Mouse (Mus musculus): ENCODE measurements around the gene Pknox2. TPM values are rescaled to one million over a fixed set of nuclear protein-coding genes. Genes with fewer than 3 reads are reported as not detected.
A peak's percentile ranks its signal among the peaks of the same experiment; 100 is the strongest.

Gene Pknox2
- polyA plus RNA-seq, 1 experiment, result 0.72 TPM

DNA sequence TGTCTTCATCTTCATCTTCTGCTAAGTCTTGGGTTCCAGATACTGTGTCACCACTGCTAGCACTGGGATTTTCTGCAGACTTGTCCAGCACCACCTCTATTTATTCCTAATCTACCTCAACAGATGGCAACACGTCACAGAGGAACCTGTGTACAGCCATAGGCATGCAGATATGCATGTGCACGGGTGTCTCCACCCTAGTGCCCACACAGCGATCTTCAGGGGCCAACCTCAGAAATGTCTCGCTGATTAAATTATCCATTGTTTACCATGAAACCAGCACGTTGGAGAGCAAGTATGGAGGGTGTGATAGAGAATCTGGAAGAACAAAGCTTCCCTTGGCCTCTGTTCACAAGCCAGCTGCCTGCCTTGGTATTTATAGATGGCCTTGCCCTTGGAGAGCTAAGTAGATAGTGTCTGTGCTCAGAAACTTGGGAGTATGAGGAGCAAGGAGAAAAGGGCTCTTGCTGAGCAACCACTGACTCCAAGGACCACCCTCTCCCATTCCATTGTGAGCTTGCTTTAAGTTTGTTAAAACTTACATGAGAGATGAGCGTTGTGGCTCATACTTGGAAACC, 253.7 kb downstream of the Pknox2 start:
- TF ChIP-seq POLR2A (IDR thresholded peaks at IDR 0.05; ENCODE audit: borderline replicate concordance, control insufficient read depth, low read depth, low read length) (no peak), CTCF (IDR thresholded peaks at IDR 0.05; ENCODE audit: control insufficient read depth, insufficient read depth, low read length) (no peak)
- H3K4me3 ChIP-seq (replicated peaks; ENCODE audit: control insufficient read depth, low read depth, low read length), result no peak overlapping the region
- H3K4me1 ChIP-seq (ENCODE audit: control insufficient read depth, insufficient read depth, low read length), result no peaks in the 10 kb centered on the region
- WGBS, result 63% methylated on average over 6 of the region's 6 CpGs
- no peak overlapping the region for H3K27ac ChIP-seq (ENCODE audit: control insufficient read depth, insufficient read depth, low read depth, low read length, poor library complexity)

DNA sequence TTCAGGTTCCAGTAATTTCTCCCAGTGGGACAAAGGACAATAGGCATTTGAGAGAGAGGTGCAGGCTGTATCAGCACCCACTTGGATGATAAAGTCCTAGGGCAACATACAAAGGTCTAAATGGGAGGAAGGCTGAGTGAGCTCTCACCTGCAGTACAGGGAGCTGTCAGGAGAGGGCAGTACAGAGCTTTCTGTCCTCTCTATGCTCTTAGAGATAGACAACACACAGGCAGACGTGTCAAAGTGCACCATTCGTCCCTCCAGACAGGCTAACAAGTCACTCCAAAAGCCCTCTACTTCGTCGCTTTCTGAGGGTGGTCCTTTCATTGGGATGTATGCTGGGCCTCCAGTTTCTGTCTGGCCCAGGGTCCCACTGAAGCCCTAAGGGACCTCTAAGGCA, 256.7 kb downstream of the Pknox2 start:
- WGBS, result 40% methylated on average over 4 of the region's 4 CpGs

DNA sequence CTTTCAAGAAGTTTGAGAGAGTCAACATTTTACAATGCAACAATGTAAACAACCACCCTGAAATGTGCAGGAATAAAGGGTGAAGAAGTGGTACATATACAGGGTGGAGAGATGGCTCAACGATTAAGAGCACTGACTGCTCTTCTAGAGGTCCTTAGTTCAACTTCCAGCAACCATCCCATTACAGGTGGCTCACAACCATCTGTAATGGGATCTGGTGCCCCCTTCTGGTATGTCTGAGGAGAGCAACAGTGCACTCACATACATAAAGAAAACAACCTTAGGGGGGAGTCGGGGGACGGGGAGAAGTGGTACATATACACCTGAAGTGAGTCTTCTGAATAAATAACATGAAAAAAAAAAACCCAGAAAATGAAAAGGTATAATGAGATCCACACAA, 262.0 kb downstream of the Pknox2 start:
- TF ChIP-seq CTCF (IDR thresholded peaks at IDR 0.05; ENCODE audit: control insufficient read depth, insufficient read depth, low read length), result no peak
- TF ChIP-seq POLR2A (IDR thresholded peaks at IDR 0.05; ENCODE audit: borderline replicate concordance, control insufficient read depth, low read depth, low read length), result no peak
- 59% methylated on average over 3 of the region's 3 CpGs for WGBS
- H3K4me1 ChIP-seq (ENCODE audit: control insufficient read depth, insufficient read depth, low read length), result no peaks in the 10 kb centered on the region

More for the DNA sequence above, 256.7 kb downstream of the Pknox2 start:
- no peak overlapping the region for H3K4me3 ChIP-seq (replicated peaks; ENCODE audit: control insufficient read depth, low read depth, low read length)
- no peak overlapping the region for H3K27ac ChIP-seq (ENCODE audit: control insufficient read depth, insufficient read depth, low read depth, low read length, poor library complexity)
- H3K4me1 ChIP-seq (ENCODE audit: control insufficient read depth, insufficient read depth, low read length), result no peaks in the 10 kb centered on the region
- no peak for TF ChIP-seq POLR2A (IDR thresholded peaks at IDR 0.05; ENCODE audit: borderline replicate concordance, control insufficient read depth, low read depth, low read length)
- peak; percentile 50; the same call in 1 of the 2 replicates for TF ChIP-seq CTCF (IDR thresholded peaks at IDR 0.05; ENCODE audit: control insufficient read depth, insufficient read depth, low read length)

DNA sequence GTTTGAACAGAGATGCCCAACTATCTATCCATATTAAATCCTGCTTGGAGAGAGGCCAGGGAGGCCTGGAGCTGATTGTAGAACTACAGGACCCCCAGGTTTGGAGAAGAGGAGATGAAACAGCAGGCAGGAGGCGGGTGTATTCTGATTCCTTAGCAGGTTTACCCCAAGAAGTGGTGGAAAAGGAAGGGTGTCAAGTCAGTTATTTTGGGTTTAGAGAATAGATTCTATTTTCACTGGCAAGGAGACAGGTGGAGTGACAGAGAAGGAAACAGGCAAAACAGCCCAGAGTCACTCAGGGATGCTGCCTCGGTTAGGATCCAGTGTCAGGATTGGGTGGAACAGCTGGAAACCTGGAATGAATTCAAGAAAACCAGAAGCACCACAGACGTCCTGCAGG, 263.6 kb downstream of the Pknox2 start:
- H3K4me3 ChIP-seq (replicated peaks; ENCODE audit: control insufficient read depth, low read depth, low read length), result no peak overlapping the region
- 50% methylated on average over 3 of the region's 3 CpGs for WGBS
- TF ChIP-seq CTCF (IDR thresholded peaks at IDR 0.05; ENCODE audit: control insufficient read depth, insufficient read depth, low read length) (no peak), POLR2A (IDR thresholded peaks at IDR 0.05; ENCODE audit: borderline replicate concordance, control insufficient read depth, low read depth, low read length) (no peak)
- no peaks in the 10 kb centered on the region for H3K4me1 ChIP-seq (ENCODE audit: control insufficient read depth, insufficient read depth, low read length)
- H3K27ac ChIP-seq (ENCODE audit: control insufficient read depth, insufficient read depth, low read depth, low read length, poor library complexity), result no peak overlapping the region

More for the DNA sequence above, 262.0 kb downstream of the Pknox2 start:
- Histone ChIP-seq H3K4me3 (replicated peaks; ENCODE audit: control insufficient read depth, low read depth, low read length) (no peak overlapping the region), H3K27ac (ENCODE audit: control insufficient read depth, insufficient read depth, low read depth, low read length, poor library complexity) (no peak overlapping the region)

DNA sequence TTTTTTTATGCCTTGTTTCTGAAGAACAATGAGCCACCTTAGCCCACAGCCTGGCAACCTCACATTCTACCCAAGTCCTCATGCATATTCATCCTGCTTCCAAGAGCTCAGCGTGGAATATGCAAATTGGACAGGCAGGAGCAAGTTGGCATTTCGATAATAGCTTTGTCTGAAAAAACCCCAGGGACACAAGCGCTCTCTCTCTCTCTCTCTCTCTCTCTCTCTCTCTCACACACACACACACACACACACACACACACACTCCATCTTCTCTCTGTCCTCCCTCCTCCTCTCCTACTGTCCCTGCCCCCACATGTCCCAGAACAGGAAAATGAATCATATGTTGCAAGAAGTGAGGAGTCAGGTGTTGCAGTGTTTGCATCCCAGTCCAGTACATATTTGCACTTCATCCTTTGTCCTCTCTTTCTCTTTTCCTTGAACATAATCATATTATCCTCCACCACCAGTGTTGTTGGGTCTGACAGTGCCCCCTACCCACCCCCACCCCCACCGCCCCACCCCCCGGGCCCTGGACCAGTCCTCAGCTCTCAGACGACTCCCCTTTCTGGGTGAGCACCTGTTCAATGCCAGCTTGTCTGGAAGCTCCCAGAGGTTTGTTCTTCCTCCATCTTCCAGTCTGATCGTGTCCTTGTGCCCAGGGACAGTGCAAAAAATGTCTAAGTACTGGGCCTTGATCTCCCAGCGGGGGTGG, 265.0 kb downstream of the Pknox2 start:
- 48% methylated on average over 8 of the region's 8 CpGs for WGBS
- H3K27ac ChIP-seq (ENCODE audit: control insufficient read depth, insufficient read depth, low read depth, low read length, poor library complexity), result no peak overlapping the region
- TF ChIP-seq CTCF (IDR thresholded peaks at IDR 0.05; ENCODE audit: control insufficient read depth, insufficient read depth, low read length) (no peak), POLR2A (IDR thresholded peaks at IDR 0.05; ENCODE audit: borderline replicate concordance, control insufficient read depth, low read depth, low read length) (no peak)

DNA sequence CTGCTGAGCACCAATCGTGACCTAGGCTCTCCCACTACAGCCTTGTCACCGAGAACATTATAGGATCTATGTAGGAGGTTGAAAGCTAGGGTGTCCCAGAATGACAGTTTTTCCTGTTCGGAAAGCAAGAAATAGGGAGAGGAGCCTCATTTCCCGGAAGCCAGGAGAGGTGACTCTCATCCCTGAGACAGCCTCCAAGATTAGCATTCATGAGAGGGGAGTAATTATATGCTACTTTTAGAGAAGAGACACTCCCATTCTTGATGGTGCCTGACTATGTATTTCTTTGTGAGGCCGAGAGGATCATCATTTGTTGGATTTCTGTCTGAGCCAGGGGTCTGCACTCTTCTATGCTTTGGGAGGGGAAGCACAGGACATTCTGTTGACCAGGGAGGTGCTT, 265.6 kb downstream of the Pknox2 start:
- H3K4me1 ChIP-seq (ENCODE audit: control insufficient read depth, insufficient read depth, low read length), result no peaks in the 10 kb centered on the region
- no peak for TF ChIP-seq CTCF (IDR thresholded peaks at IDR 0.05; ENCODE audit: control insufficient read depth, insufficient read depth, low read length)
- no peak for TF ChIP-seq POLR2A (IDR thresholded peaks at IDR 0.05; ENCODE audit: borderline replicate concordance, control insufficient read depth, low read depth, low read length)
- no peak overlapping the region for H3K4me3 ChIP-seq (replicated peaks; ENCODE audit: control insufficient read depth, low read depth, low read length)
- no peak overlapping the region for H3K27ac ChIP-seq (ENCODE audit: control insufficient read depth, insufficient read depth, low read depth, low read length, poor library complexity)
- 63% methylated on average over 5 of the region's 5 CpGs for WGBS

More for the DNA sequence above, 265.0 kb downstream of the Pknox2 start:
- H3K4me1 ChIP-seq (ENCODE audit: control insufficient read depth, insufficient read depth, low read length), result no peaks in the 10 kb centered on the region
- no peak overlapping the region for H3K4me3 ChIP-seq (replicated peaks; ENCODE audit: control insufficient read depth, low read depth, low read length)

DNA sequence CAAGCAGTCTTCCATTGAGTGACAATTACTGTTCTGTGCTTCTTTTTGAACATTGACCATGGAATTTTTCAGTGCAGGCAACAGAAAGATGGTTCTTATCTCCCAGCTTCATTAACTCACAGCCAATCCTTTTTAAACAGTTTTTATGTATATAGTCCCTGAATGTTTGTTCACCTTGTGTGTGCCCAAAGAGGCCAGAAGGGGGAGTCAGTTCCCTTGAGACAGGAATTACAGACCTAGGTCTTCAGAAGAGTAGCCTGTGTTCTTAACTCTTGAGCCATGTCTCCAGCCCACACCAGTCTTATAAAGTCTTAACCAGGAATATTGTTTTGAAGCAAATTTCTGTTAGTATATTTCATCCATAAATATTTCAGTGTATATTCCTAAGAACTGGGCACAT, 270.4 kb downstream of the Pknox2 start:
- Histone ChIP-seq H3K27ac (ENCODE audit: control insufficient read depth, insufficient read depth, low read depth, low read length, poor library complexity) (no peak overlapping the region), H3K4me1 (ENCODE audit: control insufficient read depth, insufficient read depth, low read length) (no peaks in the 10 kb centered on the region), H3K4me3 (replicated peaks; ENCODE audit: control insufficient read depth, low read depth, low read length) (no peak overlapping the region)
- TF ChIP-seq CTCF (IDR thresholded peaks at IDR 0.05; ENCODE audit: control insufficient read depth, insufficient read depth, low read length), result no peak
- TF ChIP-seq POLR2A (IDR thresholded peaks at IDR 0.05; ENCODE audit: borderline replicate concordance, control insufficient read depth, low read depth, low read length), result no peak

DNA sequence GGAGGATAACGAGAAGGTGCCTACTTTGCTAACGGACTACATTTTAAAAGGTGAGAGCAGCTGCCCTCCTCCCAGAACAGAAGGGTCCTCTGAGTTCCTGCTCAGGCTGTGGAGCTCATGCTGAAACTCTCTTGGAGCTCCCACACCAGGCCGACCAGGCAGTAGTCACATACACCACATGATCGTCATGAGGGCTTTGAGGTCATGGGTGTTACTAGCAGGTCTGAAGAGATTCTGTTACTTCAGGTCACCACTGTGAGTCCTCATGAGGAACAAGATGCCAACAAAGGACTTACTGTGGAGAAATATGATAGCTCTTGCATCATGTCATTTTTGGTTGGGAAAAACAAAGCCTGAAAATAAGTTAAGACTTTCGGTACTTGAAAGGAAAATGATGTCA, 270.9 kb downstream of the Pknox2 start:
- TF ChIP-seq CTCF (IDR thresholded peaks at IDR 0.05; ENCODE audit: control insufficient read depth, insufficient read depth, low read length), result no peak
- no peak for TF ChIP-seq POLR2A (IDR thresholded peaks at IDR 0.05; ENCODE audit: borderline replicate concordance, control insufficient read depth, low read depth, low read length)
- no peaks in the 10 kb centered on the region for H3K4me1 ChIP-seq (ENCODE audit: control insufficient read depth, insufficient read depth, low read length)
- H3K4me3 ChIP-seq (replicated peaks; ENCODE audit: control insufficient read depth, low read depth, low read length), result no peak overlapping the region
- H3K27ac ChIP-seq (ENCODE audit: control insufficient read depth, insufficient read depth, low read depth, low read length, poor library complexity), result no peak overlapping the region
- 77% methylated on average over 5 of the region's 5 CpGs for WGBS

Measured in bone marrow, adult 2 months (tissue).